Mouse (Mus musculus): ENCODE data around the gene Ppp4r4. TPM values are rescaled to one million over a fixed set of nuclear protein-coding genes. Genes with fewer than 3 reads are reported as not detected.

Gene Ppp4r4
- polyA plus RNA-seq, 1 experiment, result 22.3 TPM

DNA sequence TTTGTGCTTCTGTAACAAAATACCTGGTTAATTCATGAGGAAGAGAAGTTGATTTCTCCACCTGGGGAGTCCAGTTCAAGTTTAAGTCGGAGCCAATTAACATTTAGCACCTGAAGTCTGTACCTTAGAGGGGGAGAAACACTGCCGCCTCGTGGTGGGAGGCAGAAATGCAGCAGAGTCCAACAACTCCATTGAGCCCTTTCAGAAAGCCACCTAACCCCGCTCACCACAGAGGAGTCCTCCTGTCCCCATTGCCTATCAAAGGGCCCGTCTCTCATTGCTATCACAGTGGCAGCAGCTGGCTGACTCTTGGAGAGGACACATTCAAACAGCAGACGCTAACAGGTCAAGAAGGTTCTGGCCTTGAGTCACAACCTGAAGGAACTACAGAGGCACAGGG, 37.6 kb upstream of the Ppp4r4 start:
- H3K4me3 ChIP-seq (replicated peaks; ENCODE audit: insufficient read depth, low read depth, low read length), result no peak overlapping the region
- TF ChIP-seq POLR2A (IDR thresholded peaks at IDR 0.05; ENCODE audit: borderline replicate concordance, insufficient read depth, low read length), result no peak
- peak; percentile 69 for TF ChIP-seq CTCF (IDR thresholded peaks at IDR 0.05; ENCODE audit: borderline replicate concordance, insufficient read depth, low read depth, low read length)
- H3K27ac ChIP-seq (ENCODE audit: insufficient read depth, low read length), result no peak overlapping the region
- no peaks in the 10 kb centered on the region for H3K4me1 ChIP-seq (ENCODE audit: control insufficient read depth, insufficient read depth, low read length)
- peak; percentile 33 to 57 for DNase-seq
- H3K27me3 ChIP-seq (ENCODE audit: control insufficient read depth, insufficient read depth, low read length), result no peaks in the 10 kb centered on the region
- 26% methylated on average over 6 of the region's 6 CpGs for WGBS

DNA sequence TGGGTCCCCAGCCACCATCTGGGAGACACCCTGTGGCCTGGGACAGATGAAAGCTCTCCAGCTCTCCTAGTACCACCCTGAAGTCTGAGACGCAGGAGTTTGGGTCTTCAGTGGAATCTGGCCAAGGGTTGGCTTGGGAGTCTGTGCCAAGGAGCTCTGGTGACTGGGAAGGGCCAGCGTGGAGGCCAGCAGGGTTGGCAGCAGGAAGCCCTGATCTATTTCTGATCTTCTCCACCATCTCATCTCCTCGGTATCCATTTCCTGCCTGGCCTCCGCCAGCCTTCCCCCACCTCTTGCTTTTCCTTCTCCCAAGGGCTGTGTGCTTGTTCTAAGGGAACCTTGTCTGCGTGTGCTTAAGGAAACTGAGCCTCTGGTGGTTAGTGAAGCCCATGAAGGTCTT, 33.3 kb upstream of the Ppp4r4 start:
- DNase-seq, result peak; percentile 44 to 57
- H3K4me1 ChIP-seq (ENCODE audit: control insufficient read depth, insufficient read depth, low read length), result no peaks in the 10 kb centered on the region
- no peak overlapping the region for H3K4me3 ChIP-seq (replicated peaks; ENCODE audit: insufficient read depth, low read depth, low read length)
- no peaks in the 10 kb centered on the region for H3K27me3 ChIP-seq (ENCODE audit: control insufficient read depth, insufficient read depth, low read length)
- TF ChIP-seq POLR2A (IDR thresholded peaks at IDR 0.05; ENCODE audit: borderline replicate concordance, insufficient read depth, low read length) (no peak), CTCF (IDR thresholded peaks at IDR 0.05; ENCODE audit: borderline replicate concordance, insufficient read depth, low read depth, low read length) (no peak)
- H3K27ac ChIP-seq (ENCODE audit: insufficient read depth, low read length), result no peak overlapping the region
- WGBS, result 23% methylated on average over 5 of the region's 5 CpGs

DNA sequence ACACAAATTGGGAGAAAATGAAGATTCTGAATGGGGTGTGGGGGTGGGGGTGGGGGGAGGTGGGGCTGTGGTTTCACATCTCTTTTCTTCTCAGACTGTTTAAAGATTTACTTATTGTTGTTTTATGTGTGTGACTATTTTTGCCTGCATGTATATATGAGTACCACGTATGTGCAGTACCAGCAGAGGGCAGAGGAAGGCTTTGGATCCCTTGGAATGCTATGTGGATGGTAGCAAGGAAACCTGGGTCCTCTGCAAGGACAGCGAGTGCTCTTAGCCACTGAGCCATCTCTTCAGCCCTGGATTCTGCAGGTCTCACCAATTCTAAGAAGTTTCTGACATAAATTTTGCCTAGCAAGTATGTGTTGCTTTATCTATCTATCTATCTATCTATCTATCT, 32.8 kb upstream of the Ppp4r4 start:
- Histone ChIP-seq H3K27me3 (ENCODE audit: control insufficient read depth, insufficient read depth, low read length) (no peaks in the 10 kb centered on the region), H3K4me1 (ENCODE audit: control insufficient read depth, insufficient read depth, low read length) (no peaks in the 10 kb centered on the region), H3K4me3 (replicated peaks; ENCODE audit: insufficient read depth, low read depth, low read length) (no peak overlapping the region), H3K27ac (ENCODE audit: insufficient read depth, low read length) (no peak overlapping the region)
- WGBS, result 79% methylated on average over 2 of the region's 2 CpGs
- DNase-seq, result no peak
- TF ChIP-seq CTCF (IDR thresholded peaks at IDR 0.05; ENCODE audit: borderline replicate concordance, insufficient read depth, low read depth, low read length) (no peak), POLR2A (IDR thresholded peaks at IDR 0.05; ENCODE audit: borderline replicate concordance, insufficient read depth, low read length) (no peak)

DNA sequence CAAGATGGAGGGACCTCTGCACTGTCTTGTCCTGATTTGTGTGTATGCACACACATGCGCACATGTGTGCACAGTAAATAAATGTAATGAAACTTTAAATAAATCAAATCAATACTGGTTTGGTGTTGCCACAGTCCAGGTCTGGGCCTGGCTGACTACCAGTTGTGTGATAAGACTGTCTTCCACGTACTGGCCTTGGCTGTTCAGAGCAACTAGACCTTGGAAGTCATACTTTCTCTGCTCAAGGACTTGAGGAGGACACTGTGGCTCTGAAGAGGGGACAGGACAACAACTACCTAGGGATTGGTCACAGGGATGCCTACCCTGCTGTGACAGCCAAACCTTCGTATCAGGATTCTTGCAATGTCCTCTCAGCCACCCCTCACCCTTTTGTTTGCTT, 28.8 kb upstream of the Ppp4r4 start:
- H3K4me1 ChIP-seq (ENCODE audit: control insufficient read depth, insufficient read depth, low read length), result no peaks in the 10 kb centered on the region
- DNase-seq, result no peak
- H3K27ac ChIP-seq (ENCODE audit: insufficient read depth, low read length), result no peak overlapping the region
- no peak for TF ChIP-seq POLR2A (IDR thresholded peaks at IDR 0.05; ENCODE audit: borderline replicate concordance, insufficient read depth, low read length)
- TF ChIP-seq CTCF (IDR thresholded peaks at IDR 0.05; ENCODE audit: borderline replicate concordance, insufficient read depth, low read depth, low read length), result no peak
- H3K27me3 ChIP-seq (ENCODE audit: control insufficient read depth, insufficient read depth, low read length), result no peaks in the 10 kb centered on the region
- WGBS, result 72% methylated on average over 3 of the region's 3 CpGs
- no peak overlapping the region for H3K4me3 ChIP-seq (replicated peaks; ENCODE audit: insufficient read depth, low read depth, low read length)

DNA sequence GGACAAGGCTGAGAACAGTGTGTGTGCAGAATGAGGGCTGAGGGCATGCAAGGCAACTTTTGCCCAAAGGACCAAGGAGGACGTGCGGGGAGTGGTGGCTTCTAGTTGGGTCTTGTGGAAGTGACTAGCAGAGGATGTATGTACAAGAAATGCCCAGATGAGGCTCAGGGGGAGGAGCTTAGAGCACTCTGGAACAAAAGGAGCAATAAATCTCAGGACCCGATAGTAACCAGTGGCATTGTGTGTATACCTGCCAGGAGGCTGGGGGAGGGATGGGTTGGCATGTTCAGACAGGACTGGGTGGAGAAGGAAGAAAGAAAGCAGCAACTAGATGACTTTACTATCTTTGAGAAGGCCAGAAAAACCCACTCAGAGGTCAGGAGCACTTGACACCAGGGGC, 27.7 kb upstream of the Ppp4r4 start:
- Histone ChIP-seq H3K27ac (ENCODE audit: insufficient read depth, low read length) (no peak overlapping the region), H3K27me3 (ENCODE audit: control insufficient read depth, insufficient read depth, low read length) (no peaks in the 10 kb centered on the region), H3K4me3 (replicated peaks; ENCODE audit: insufficient read depth, low read depth, low read length) (no peak overlapping the region), H3K4me1 (ENCODE audit: control insufficient read depth, insufficient read depth, low read length) (no peaks in the 10 kb centered on the region)
- 83% methylated on average over 3 of the region's 3 CpGs for WGBS
- no peak for DNase-seq
- no peak for TF ChIP-seq POLR2A (IDR thresholded peaks at IDR 0.05; ENCODE audit: borderline replicate concordance, insufficient read depth, low read length)
- no peak for TF ChIP-seq CTCF (IDR thresholded peaks at IDR 0.05; ENCODE audit: borderline replicate concordance, insufficient read depth, low read depth, low read length)

DNA sequence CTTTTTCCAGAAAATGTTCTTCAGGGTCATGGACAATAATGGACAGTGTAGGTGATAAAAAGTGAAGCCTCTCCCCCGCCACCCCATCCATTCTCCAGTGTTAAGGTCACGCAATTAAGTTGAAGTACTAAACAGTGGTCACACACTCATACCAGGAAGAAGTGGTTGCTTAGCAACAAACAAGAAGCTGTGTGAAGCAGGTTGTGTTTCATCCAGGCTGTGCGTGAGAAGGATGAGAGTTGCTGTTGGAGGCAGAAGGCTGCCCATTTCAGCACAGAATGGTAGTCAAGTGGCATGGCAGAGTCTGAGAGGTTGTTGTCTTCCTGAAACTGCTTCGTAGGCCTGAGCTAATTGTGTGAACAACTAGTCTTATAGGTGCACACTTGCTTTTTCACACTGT, 23.7 kb upstream of the Ppp4r4 start:
- TF ChIP-seq CTCF (IDR thresholded peaks at IDR 0.05; ENCODE audit: borderline replicate concordance, insufficient read depth, low read depth, low read length), result no peak
- no peak for TF ChIP-seq POLR2A (IDR thresholded peaks at IDR 0.05; ENCODE audit: borderline replicate concordance, insufficient read depth, low read length)
- H3K27ac ChIP-seq (ENCODE audit: insufficient read depth, low read length), result no peak overlapping the region
- no peaks in the 10 kb centered on the region for H3K27me3 ChIP-seq (ENCODE audit: control insufficient read depth, insufficient read depth, low read length)
- no peaks in the 10 kb centered on the region for H3K4me1 ChIP-seq (ENCODE audit: control insufficient read depth, insufficient read depth, low read length)
- H3K4me3 ChIP-seq (replicated peaks; ENCODE audit: insufficient read depth, low read depth, low read length), result no peak overlapping the region
- WGBS, result 60% methylated on average over 4 of the region's 4 CpGs
- DNase-seq, result no peak

DNA sequence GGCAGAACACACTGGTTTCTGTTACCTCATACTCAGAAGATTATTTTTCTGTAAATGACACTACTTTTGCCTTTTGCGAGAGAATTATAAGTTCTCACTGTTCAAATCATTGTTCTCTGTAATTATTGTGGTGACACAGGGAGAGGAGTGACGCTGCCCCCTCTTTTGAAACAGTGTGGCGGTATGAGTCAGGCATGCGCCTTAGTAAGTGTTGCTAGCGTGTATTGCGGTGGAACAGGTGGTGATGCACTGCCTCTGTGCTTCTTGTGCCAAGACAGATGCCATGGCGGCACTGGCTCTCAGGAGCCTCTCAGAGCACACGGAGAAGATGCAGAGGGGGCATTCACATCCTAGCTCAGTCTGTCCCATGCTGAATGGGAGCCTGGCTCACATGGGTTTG, 22.2 kb upstream of the Ppp4r4 start:
- Histone ChIP-seq H3K27ac (ENCODE audit: insufficient read depth, low read length) (no peak overlapping the region), H3K27me3 (ENCODE audit: control insufficient read depth, insufficient read depth, low read length) (no peaks in the 10 kb centered on the region), H3K4me3 (replicated peaks; ENCODE audit: insufficient read depth, low read depth, low read length) (no peak overlapping the region), H3K4me1 (ENCODE audit: control insufficient read depth, insufficient read depth, low read length) (no peaks in the 10 kb centered on the region)
- DNase-seq, result no peak
- 45% methylated on average over 8 of the region's 8 CpGs for WGBS
- TF ChIP-seq CTCF (IDR thresholded peaks at IDR 0.05; ENCODE audit: borderline replicate concordance, insufficient read depth, low read depth, low read length) (no peak), POLR2A (IDR thresholded peaks at IDR 0.05; ENCODE audit: borderline replicate concordance, insufficient read depth, low read length) (no peak)

DNA sequence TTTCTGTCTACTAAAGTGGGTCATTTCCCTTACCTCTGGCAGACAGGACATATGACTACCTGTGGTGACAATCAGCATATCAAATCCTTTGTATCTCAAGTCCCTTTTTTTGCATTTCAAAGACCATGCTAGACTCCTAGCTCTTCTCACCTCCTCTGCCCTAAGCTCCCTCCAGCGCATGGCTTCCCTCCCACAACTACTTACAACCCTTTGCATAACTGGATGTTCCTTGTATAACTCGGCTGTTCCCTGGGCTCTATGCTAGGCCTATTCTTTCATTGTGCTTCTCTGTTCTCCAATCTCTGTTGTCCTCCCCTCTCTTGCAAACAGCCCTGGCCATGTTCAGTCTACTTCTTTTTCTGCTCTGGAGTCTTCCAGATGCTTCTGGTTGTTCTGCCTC, 20.5 kb upstream of the Ppp4r4 start:
- no peak overlapping the region for H3K27ac ChIP-seq (ENCODE audit: insufficient read depth, low read length)
- no peak for DNase-seq

More for the DNA sequence above, 20.5 kb upstream of the Ppp4r4 start:
- TF ChIP-seq POLR2A (IDR thresholded peaks at IDR 0.05; ENCODE audit: borderline replicate concordance, insufficient read depth, low read length), result no peak
- no peak for TF ChIP-seq CTCF (IDR thresholded peaks at IDR 0.05; ENCODE audit: borderline replicate concordance, insufficient read depth, low read depth, low read length)
- WGBS, result 77% methylated on average over 2 of the region's 2 CpGs
- no peaks in the 10 kb centered on the region for H3K27me3 ChIP-seq (ENCODE audit: control insufficient read depth, insufficient read depth, low read length)
- H3K4me3 ChIP-seq (replicated peaks; ENCODE audit: insufficient read depth, low read depth, low read length), result no peak overlapping the region
- H3K4me1 ChIP-seq (ENCODE audit: control insufficient read depth, insufficient read depth, low read length), result no peaks in the 10 kb centered on the region
